Mouse (Mus musculus): Measurements from ENCODE around the gene Aebp2.

The Aebp2 gene

DNA sequence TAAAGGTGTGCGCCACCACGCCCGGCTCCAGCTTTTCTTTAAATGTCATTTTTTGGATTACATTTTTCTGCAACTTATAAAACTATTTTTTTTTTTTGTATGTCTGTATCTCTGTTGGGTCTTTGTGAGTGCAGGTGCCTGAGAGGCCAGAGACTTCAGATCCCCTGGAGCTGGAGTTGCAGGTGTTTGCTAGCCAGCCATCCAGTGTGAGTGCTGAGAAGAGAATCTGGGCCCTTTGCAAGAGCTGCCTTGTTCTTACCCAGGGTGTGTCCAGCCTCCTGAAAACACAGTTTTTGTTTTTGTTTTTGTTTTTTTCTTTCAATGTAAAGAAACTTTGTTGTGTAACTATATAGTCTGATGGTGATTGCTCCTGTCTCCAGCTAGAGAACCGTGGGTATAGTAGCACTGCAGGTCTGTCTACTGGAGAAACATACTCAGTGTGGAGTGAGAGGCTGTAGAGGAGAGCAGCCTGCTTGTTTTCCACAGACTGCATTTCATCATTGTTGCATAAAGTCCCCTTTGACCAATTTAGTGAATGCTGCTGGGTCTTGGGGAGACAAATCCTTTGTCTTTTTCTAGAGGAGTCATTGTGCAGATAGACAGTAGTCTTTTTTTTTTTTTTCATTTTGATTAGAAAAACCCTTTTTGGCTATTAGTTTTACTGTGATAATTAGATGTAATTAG lies 6.9 kb downstream of the Aebp2 start:
- TF ChIP-seq GATA4 (IDR thresholded peaks at IDR 0.05; ENCODE audit: insufficient replicate concordance, low read length), result no peak

DNA sequence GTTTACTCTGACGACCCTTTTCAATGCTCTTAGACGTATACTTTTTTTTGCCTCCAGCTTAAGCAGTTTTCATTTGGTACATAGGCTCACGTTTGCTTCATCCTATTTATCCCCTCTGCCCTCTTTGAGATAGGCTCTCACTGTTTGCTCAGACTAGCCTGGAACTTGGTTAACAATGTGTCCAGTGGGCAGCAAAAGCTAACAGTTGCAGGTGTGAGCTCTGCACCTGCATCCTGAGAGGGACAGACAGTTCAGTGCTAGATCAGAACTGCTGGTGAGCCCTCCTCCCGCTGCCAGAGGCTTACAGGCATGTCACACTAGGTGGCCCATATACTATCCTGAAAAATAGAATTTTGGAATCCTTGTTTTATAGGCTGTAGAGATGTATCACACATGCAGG lies 7.8 kb downstream of the Aebp2 start:
- TF ChIP-seq GATA4 (IDR thresholded peaks at IDR 0.05; ENCODE audit: insufficient replicate concordance, low read length), result no peak

DNA sequence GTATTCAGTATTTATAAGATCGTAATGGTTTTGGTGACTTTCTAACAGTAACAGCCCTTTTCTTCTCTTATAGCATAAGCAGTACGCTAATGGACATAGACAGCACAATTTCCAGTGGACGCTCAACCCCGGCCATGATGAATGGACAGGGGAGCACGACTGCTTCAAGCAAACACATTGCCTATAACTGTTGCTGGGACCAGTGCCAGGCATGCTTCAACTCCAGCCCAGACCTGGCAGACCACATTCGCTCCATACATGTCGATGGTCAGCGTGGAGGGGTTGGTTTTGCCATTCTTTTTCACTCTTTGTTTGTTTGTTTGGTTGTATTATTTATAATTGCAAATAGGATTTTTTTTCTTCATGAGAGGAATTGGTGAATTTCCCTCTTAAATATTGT lies 11.2 kb downstream of the Aebp2 start:
- no peak for TF ChIP-seq GATA4 (IDR thresholded peaks at IDR 0.05; ENCODE audit: insufficient replicate concordance, low read length)

DNA sequence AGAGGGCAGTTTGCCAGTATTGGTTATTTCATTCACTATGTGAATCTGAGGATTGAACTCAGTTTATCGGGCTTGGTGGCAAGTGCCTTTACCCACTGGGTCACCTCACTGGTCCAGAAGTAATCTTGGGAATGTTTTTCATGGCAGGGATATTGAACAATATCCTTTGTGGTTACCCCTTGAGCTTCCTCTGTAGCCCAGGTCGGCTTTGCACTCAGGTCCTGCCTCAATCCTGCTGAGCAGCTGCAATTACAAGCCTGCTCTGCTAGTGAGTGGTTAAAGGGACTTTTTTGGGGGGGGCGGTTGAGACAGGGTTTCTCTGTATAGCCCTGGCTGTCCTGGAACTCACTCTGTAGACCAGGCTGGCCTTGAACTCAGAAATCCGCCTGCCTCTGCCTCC lies 13.8 kb downstream of the Aebp2 start:
- TF ChIP-seq GATA4 (IDR thresholded peaks at IDR 0.05; ENCODE audit: insufficient replicate concordance, low read length), result no peak

DNA sequence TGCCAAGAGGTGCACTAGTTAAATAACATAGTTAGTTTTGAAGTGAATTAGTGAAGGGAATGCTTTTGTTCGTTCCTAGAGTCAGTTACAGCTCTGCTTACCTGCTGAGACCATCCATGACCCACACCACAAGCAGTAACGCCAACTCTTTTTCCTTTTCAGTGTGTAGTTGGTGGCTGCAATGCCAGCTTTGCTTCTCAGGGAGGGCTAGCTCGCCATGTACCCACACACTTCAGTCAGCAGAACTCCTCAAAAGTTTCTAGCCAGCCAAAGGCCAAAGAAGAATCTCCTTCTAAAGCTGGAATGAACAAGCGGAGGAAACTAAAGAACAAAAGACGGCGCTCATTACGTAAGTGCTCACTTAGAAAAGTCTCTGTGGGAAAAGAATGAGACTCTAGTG lies 19.5 kb downstream of the Aebp2 start:
- no peak for TF ChIP-seq GATA4 (IDR thresholded peaks at IDR 0.05; ENCODE audit: insufficient replicate concordance, low read length)

DNA sequence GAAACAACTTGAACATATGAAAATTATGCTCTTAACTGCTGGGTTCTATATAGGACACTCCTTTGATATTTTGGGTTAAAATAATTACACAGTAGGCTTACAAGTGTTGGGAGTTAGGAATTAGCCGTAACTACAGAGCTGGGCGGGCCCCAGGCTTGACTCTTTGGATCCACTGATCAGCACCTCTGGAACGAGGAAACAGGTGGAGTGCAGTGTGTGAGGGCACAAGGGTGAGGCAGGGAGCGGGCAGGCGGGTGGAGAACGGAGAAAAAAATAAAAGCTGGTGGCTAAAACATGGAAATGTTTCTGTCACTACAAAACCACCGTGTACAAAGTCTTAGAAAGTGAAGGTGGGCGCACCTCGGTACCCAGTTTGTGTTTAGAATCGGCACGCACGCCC lies 20.2 kb downstream of the Aebp2 start:
- TF ChIP-seq GATA4 (IDR thresholded peaks at IDR 0.05; ENCODE audit: insufficient replicate concordance, low read length), result no peak

DNA sequence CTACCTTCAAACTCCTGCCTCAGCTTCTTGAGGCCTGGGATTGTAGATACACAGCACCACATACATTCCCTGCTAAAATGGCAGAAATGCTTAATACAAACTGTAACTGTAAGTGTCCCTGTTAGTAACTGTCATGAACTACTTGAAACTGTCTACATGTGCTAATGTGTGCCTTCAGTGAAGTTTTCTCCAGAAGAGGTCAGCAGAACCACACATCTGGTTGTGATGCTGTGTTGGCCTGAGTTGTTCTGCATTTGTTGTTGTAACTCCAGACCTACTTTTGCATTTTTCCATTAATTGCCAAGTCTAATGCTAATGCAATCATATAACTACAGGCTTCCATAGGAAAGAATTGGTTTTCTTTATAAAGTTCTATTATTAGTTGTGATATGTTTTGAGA lies 23.5 kb downstream of the Aebp2 start:
- TF ChIP-seq GATA4 (IDR thresholded peaks at IDR 0.05; ENCODE audit: insufficient replicate concordance, low read length), result no peak

DNA sequence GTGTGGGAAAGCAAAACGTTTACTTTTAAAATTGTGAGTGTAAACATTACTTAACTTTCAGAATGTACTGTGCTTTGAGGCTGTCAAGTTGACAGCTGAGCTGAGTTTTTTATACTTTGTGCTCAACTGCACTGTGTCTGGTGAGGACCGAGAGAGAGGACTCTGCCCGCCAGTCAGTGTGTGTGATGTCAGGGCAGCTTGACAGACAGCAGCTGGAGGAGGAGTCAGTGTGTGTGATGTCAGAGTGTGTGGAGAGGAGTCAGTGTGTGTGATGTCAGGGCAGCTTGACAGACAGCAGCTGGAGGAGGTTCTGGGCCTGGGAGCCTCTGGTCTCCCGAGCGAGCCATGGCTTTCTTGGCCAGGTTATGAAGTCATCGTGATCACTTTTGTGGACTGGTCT lies 24.4 kb downstream of the Aebp2 start:
- TF ChIP-seq GATA4 (IDR thresholded peaks at IDR 0.05; ENCODE audit: insufficient replicate concordance, low read length), result no peak

DNA sequence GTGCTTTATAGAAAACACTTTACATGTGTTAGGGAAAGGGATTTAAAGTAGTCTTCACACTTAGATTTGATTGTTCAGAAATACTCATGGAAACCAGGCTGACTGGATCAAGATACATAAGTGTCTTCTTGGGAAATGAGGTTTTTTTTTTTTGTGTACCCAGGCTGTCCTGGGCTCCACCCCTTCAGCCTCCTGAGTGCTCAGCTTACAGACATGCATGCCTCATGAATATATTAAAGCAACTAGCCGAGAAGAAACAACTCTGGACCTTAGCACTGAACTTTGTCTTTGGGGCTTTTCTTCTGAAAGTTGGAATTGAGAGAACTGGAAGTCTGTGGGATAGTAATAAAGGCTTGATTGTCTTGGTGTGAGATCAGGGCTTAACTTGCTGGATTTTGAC lies 27.3 kb downstream of the Aebp2 start:
- TF ChIP-seq GATA4 (IDR thresholded peaks at IDR 0.05; ENCODE audit: insufficient replicate concordance, low read length), result no peak

DNA sequence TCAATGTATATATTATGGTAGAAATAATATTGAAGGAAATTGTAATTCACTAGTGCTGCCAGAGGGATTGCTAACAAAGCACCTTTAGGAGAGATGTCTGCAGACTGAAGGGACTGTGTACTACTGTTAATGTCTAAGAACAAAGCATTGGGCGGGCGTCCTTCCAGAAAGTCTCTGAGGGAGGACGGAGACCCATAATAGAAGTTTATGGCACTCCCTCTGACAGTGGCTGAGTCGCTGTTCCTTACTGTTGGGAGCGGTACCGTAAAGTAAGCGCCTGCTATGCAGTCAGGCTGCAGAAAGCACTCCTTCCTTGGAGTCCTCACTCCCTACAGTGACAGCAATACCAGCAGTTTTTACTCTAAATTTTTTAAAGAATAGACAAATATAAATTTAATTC lies 29.5 kb downstream of the Aebp2 start:
- TF ChIP-seq GATA4 (IDR thresholded peaks at IDR 0.05; ENCODE audit: insufficient replicate concordance, low read length), result no peak

DNA sequence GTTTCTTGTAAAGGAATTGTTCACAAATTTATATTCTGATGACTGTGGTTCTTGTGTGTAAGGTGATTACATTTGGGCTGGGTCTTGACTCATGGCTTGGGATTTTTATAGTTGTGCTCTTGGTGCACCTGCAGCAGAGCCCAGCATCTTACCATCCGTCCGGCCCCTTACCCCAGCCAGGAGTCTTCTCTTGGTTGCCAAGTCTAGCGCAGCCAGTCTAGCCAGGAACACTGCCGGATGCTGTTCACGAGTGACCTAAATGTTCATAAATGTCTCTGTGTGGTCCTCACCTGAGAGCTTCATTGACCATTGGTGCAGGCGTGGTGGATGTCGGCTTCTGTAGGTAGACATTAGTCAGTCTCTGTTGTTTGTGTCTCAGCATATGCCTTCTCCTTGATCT lies 33.0 kb downstream of the Aebp2 start:
- no peak for TF ChIP-seq GATA4 (IDR thresholded peaks at IDR 0.05; ENCODE audit: insufficient replicate concordance, low read length)

DNA sequence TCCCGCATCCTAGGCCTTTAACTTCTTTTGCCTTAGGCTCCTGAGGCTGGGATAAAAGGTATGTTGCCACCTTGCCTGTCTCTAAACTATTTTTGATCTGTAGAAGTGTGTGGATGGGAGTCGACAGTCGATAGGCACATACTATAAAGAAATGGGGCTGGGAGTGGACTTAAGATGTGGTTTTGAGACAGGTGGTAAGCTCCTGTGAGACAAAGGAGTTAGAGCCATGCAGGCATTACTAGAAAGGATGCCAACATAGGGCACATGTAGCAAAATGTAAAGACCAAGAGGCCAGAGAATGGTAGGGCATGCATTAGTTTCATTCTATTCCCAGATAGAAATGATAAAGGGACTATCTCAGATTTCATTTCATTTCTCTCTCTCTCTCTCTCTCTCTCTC lies 34.5 kb downstream of the Aebp2 start:
- TF ChIP-seq GATA4 (IDR thresholded peaks at IDR 0.05; ENCODE audit: insufficient replicate concordance, low read length), result no peak

DNA sequence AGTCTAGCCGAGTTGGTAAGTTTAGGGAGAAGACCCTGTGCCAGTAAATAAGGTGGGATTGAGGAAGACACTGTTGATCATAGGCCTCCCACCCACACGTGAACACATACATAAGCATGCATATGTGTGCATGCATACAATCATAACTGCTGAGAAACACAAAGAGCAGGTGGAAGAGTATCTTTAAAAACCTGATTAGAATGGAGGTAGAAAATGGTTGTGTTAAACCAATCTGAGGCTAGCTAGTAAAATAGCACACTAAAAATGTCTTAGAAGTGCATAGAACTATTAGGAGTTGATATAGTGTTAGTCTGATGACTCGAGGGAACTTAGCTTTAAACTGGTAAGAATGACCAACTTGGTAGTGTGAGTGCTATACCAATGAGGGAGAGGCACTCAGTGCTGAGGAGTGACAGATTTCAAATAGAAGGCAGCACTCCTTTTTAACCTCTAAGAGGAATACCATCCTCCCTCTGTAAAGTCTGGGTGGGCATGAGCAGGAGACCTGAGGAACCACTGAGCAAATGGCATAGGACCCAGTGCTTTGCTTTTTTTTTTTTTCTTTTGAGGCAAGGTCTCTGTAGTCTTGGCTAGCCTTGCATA lies 35.6 kb downstream of the Aebp2 start:
- no peak for TF ChIP-seq GATA4 (IDR thresholded peaks at IDR 0.05; ENCODE audit: insufficient replicate concordance, low read length)

DNA sequence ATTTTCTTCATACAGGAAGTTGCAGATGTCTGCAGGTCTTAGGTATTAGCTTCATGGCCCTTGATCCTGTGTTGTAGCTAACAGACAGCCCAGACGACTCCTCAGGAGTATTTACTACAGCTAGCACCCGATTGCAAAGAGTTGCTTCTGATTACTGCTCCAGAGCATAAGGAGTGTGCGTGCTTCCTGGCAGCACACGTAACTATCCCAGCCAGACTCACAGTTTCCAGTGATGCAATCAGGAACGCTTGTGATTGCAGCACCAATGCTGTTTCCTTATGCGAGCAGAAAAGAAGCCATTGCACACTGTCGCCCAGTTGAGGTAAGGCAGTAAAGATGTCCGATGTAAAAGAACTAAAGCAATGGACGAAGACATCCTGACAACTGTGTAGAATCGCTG lies 38.6 kb downstream of the Aebp2 start:
- TF ChIP-seq GATA4 (IDR thresholded peaks at IDR 0.05; ENCODE audit: insufficient replicate concordance, low read length), result no peak

DNA sequence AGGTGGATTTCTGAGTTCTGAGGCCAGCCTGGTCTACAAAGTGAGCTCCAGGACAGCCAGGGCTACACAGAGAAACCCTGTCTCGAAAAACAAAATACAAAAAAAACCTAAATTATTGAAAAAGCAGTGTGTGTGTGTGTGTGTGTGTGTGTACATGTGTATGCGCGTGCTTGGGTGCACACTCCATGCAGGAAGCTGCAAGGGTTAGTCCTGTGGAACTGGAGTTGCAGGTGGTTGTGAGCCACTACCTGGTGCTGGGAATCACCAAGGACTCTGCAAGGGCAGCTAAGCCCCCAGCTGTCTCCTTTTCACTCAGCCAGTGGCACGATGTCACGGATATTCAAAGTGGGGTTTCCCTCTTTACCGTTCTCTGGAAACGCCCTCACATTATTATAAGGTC lies 39.3 kb downstream of the Aebp2 start:
- no peak for TF ChIP-seq GATA4 (IDR thresholded peaks at IDR 0.05; ENCODE audit: insufficient replicate concordance, low read length)

DNA sequence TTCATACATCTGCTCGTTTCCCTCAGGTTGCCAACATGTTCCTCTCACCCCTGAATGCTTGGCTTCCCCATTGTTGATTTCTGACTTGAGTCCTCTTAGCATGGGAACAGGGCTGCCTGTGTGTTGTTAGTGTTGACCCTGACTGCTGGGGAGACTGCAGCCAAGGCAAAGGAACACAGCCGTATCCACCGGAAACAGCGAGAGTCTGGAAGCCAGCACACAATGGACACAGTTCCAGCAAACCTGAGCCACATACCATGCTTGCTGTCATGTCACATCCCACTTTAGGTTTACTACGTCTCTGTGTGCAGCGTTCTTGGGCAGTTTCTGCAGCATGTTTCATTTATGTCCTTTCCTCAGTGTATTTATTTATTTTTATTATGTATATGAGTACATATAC lies 39.8 kb downstream of the Aebp2 start:
- no peak for TF ChIP-seq GATA4 (IDR thresholded peaks at IDR 0.05; ENCODE audit: insufficient replicate concordance, low read length)

DNA sequence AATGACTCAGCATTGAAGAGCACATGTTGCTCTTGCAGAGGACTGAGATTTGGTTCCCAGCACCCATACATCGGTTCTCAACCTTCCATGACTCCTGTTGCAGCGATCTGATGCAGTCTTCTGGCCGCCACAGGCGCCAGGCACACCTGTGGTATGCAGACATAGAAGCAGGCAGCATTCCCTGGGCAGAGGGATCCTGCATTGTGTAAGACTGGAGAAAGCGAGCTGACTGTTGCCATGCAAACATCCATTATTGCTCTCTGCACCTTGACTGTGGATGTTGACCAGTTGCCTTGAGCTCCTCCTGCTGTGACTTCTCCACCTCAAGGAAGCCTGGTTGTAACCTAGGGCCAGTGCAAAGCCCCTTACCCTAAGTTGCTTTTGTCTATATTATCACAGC lies 42.1 kb downstream of the Aebp2 start:
- TF ChIP-seq GATA4 (IDR thresholded peaks at IDR 0.05; ENCODE audit: insufficient replicate concordance, low read length), result no peak

All from liver, adult (tissue).